Mouse (Mus musculus): ENCODE data around the gene Pla2g15.

GRCm38 (mm10) chr8:106193162-106193561 is 43.0 kb downstream of the Pla2g15 start:
- TF ChIP-seq FLI1 (IDR thresholded peaks at IDR 0.05; ENCODE audit: low read length) (no peak), GATA1 (IDR thresholded peaks at IDR 0.05; ENCODE audit: borderline replicate concordance, low read length) (no peak)
